Mouse (Mus musculus) common myeloid progenitor, adult 5-6 weeks (primary cell): ENCODE measurements at regions not wholly inside any gene's neighbourhood (a gene's known extent, or its start where the extent isn't known, plus 50 kb on each side); places are given as distances from the start of the nearest gene placed in this dataset.
"Not testable (repeated sequence)": the region's sequence is repeated elsewhere in the genome, so short reads cannot be mapped to it uniquely, and the experiment has no call there.

ENCODE experiments used
- ATAC-seq: replicated peaks from 2 replicates; pipeline ENCODE4 v1.8.0; 2016; ENCODE audit warnings: low read depth, mild to moderate bottlenecking, moderate TSS enrichment, inconsistent platforms; ENCODE audit not compliant: poor library complexity, severe bottlenecking

DNA sequence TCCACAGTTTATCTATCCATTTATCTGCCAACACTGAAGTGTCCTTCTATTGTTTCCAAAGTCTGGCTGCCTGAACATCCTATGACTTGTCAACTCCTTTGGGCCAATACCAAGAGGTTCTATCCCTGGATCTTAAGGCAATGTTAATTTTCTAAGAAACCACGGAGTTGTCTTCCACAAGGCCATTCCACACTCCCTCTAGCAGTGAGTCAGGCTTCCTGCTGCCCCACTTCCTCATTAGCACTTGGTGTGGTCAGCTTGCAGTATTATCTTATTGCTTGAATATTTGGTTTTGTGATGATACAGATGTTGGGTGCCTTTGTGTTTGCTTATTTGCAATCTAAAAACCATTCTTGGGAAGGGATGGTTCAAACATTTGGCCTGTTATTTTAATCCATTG lies 87.5 kb upstream of the Ppp2r2d start:
- 0 out of 2 replicates have a peak, but pooled peaks have one; percentile 56 for ATAC-seq

DNA sequence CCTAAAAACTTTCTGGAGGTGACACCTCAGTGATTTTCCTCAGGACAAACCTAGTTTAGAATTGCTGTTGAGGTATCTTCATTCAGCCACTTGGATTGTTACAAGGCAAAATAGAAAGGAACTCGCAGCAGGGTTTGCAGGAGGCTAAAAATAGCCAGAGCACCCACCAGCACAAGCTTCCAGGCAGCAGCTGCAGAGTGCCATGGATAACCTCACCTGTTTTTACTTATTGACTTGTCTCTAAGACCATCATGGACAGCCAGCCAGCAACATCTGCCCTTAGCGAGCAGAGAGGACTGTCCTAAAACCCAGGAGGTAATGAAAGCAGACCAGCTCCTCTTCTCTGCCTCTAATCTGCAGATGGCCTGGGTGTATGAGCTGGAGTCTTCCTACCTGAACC lies 97.4 kb upstream of the Ppp2r2d start:
- ATAC-seq = no peak

DNA sequence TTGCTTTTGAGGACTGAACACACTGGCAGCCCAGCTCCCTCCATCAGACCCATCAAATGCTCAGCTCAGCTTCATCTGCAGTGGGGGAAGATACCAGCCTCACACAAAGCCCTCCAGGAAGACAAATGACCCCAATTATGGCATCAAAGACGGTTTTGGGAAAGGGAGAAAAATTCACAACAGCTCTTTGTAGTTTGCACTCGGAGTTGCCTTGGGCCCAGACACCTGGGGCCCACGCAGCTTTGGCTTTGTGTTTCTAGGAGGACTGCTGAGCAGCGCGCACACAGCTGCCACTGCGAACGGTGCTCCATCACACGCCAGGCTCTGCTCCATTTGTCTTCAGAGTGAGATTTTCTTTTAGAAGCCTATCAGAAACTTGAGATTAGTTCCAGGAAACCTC lies 99.3 kb upstream of the Ppp2r2d start:
- ATAC-seq = no peak

DNA sequence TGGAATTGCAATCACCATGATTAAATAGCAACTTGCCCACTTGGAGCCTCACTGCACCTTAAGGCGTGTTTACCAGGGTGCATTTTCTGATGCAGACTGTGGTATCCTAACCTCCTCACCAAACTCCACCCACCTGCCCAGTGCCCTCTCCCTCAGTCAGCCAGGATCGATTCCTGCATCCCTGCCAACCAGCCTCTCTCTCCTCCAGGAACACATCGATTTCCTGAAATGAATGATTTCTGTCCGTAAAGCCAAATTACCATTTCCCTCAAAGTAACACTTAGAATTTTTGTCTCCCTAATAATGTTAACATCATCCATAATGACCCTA lies 103.4 kb upstream of the Ppp2r2d start:
- no peak for ATAC-seq

DNA sequence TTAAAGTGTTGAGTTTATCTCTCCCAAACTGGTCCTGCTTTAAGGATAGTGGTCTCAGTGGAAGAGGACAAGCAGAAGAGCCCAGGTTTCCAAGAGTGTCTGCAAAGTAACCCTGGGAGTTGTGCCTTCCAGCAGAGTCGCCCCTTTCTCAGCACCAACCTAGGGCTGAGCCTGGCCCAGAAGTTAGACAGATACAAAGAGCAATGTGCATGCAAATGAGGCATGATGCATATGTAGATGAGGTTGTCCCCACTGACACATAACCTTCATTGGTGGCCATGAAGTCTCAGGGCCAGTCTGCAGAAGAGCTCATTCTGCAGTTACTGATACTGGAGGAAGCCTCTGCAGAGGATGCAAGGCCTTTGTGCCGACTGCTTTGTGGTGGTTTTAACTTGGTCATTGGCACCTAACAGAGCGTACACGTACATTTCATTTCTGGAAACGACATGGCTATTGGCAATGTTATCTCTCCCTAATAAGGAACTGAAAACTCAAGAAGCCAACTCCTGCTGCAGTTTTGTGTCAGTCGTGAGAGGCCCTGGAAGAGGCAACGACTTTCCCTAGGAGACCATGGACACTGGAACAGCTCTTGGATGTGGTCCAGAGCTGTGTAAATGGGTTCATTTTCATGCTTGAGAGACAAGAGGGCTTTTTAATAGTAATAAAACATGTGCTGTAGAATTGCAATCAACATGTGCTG lies 103.9 kb upstream of the Ppp2r2d start:
- ATAC-seq = no peak

DNA sequence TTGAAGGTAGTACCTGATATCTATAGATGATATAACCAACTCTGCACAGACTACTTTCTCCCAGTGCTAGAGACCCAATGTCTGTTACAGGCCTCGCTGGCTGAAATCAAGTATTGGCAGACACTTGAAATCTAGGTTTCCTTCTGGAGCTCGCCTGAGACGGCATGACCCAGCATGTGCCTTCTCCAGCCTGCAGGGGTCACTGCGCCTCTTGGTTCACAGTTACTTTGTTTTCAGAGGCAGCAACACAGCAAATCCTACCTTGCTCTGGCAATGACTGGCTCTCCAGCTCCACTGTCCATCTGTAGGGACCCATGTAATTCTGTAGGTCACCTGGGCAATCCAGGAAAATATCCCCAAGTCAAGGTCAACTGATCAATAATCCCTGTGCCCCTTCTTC lies 111.6 kb upstream of the Ppp2r2d start:
- ATAC-seq = peak; percentile 76; the same call in 1 of the 2 replicates

DNA sequence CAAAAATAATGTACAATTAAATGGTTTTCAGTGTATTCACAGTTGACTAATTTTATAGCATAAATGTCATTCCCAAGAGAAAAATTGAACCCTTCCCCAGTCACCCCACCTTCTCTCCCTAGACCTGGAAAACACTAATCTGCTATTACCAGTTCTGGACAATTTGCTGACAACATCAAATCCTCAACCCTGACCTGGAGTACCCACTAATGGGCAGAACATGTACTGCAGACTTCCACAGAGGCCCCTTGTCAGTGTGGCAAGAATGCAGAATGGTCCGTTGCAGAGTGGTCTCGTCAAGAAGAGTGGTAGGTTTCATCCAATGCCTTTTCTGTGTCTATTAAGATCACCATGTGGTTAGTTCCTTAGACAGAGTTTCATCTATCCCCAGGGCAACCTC lies 121.0 kb upstream of the Ppp2r2d start:
- ATAC-seq = no peak

DNA sequence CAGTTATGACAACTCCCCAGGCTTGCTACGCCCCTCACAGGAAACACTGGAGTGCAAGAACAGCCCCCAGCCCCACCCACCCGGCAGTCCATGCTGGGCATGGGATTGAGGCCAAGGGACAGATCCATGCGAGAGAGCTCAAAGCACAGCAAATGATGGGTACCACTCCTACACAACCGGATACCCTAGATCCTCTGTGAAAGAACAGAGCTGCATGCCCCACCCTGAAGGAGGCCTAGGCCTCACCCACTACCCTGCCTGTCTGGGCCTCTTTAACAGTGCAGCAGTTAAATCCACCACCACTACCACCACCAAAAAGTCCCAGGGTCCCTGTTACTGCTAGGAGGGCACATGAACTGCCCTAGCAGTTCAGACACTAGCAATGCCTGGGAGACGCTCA lies 126.3 kb upstream of the Ppp2r2d start:
- ATAC-seq = no peak

DNA sequence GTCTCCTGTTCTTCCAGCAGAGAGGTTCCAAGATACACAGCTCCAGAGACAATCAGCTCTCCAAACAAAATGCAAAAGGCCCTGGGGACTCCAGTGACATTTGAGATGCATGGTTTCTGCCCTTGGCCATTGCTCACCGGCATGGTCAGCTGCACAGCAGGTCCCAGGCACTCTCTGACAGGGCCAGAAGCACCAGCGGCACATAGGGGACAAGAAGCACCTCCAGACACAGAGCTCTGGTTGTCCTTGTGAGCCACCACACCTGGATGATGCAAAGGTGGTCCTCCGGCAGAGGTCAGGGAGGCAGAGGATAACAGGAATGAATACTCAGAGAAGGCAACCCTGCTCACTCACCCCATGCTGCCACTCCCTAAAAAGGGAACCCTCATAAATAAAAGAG lies 126.8 kb upstream of the Ppp2r2d start:
- no peak for ATAC-seq

DNA sequence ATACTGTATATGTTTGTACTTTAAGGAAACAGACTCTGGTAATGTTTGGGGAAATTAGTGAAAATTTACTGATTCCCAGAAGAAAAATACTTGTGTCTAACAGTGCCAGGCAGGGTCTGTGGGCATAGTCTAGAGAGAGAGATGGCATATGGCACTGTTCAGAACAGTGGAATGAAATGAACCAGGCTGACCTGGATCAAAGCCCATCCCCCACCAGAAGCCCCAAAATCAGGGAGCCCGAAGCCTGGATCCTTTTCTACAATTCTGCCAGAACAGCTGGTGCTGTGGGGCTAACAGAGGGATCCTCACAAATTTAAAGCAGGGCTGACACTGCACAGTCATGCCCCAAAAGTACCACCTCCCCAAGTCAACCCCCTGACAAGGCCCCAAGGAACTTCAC lies 131.1 kb upstream of the Ppp2r2d start:
- ATAC-seq = no peak

DNA sequence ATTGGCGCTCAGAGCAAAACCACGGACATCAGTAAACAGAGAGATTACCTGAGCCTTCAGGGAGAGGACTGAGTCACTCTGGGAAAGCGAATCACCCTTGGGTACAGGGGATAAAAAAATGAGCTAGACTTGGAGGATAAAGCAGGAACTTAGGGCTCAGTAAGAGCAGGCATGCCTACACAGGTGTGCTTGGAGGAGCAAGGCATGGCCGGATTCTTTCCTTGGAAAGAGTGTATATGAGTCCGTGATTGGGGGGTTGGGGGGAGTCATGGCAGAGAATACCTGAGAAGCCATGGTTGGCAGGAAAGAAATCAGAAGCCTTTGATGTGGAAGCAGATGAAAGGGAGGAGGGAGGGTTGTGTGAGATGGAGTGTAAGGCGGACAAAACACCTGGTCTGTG lies 137.5 kb upstream of the Ppp2r2d start:
- ATAC-seq = no peak

DNA sequence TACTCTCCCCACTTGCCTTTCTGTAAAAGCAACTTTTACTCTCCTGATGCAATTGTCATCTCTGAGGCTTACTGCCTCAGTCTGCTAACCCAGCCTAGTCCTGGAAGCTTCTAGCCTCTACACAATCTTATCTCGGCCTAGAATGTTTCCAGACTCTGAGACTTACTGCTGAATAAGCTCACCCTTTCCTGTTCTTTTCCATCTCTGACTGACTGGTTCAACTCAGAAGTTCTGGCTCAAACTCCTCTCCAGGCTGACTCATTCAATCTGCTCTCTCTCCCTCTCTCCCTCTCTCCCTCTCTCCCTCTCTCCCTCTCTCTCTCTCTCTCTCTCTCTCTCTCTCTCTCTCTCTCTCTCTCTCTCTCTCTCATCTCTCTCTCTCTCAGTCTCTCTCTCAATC lies 146.3 kb upstream of the Ppp2r2d start:
- ATAC-seq = not testable (repeated sequence)

DNA sequence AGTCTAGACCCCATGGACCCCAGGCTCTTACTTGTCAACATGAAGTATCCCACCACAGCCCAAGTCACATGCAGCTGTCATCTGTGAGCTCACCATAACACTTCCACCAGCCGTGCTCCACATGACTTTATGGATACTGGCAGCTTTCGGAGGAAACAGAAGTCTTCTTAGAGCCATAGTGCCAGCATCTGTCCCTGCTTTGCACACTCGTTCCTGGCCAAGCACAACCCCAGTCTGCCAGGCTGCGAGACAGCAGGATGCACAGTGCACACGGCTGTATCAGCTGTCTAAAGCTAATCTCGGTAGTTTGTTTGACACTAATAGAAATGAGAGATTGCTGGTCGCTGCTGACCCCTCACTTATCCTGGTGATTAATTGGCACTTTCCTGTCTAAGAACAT lies 163.7 kb upstream of the Ppp2r2d start:
- no peak for ATAC-seq

DNA sequence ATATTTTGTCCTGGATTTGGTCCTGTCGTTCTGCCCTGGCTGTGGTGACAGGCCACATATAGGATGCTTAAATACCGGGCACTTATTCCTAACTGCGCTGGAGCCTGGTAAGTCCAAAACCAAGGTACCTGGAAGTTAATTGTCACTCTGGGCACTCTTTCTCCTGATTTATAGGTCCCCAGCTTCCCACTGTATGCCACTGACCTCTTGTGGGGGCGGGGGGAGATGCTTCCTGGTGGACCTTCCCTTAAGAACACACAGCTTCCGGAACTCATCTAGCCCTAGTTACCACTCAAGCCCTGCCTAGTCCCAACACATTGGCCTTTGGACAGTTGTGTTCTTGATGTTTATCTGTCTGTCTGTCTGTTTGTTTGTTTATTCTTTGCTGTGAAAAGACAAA lies 165.3 kb upstream of the Ppp2r2d start:
- ATAC-seq = no peak

DNA sequence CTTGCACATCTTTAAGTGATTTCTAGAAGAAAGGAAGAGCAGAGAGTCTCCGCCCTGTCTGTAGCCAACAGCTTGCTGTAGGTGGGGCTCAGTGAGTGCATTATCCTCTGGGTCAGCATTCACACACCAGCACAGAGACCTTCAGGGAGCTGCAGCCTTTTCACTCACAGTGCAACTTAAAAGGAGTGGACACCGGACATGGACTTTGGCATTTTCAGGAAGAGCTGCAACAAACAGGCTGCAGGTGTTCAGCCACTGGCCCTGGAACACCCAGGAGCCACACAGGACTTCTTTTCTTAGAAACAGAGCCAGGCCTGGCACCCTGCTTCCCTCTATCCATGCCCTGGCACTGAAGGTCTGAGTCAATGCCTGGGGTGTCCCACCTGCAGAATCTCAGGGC lies 166.3 kb upstream of the Ppp2r2d start:
- no peak for ATAC-seq

DNA sequence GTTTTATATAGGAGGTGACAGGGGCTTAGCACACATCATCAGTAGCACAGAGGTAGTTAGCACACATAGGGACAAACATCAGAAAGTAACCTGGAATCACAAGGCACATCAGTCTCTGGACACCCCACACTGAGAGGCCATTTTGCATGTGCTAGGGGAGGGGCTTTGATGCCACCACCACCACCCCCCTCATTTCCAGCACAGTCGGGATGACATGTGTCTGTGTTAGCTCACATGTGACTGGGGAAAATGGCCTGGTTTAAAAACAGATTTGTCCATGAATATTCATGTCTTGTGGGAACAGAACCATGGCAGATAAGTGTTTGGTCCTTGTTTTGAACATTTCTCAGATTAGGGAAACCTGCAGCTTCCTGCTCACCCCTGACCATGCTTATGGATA lies 172.9 kb upstream of the Ppp2r2d start:
- no peak for ATAC-seq

DNA sequence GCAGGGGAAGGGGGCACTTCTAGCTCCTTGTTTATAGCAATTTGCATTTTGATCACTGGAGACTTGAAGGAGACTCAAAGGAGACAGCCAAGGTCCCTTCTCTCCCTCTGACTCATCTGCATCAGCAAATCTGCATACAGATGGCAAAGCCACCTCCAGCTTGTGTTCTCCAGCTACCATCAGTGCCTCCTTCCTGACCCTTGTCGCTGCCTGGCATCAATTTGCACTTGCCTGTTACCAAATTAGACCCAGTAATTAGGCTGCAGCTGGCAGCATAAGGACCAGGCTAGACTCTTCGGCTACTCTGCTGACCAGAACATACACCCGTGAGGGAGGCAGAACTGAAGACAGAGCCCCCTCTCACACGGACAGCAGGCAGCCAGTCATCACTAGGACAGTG lies 177.5 kb upstream of the Ppp2r2d start:
- no peak for ATAC-seq

DNA sequence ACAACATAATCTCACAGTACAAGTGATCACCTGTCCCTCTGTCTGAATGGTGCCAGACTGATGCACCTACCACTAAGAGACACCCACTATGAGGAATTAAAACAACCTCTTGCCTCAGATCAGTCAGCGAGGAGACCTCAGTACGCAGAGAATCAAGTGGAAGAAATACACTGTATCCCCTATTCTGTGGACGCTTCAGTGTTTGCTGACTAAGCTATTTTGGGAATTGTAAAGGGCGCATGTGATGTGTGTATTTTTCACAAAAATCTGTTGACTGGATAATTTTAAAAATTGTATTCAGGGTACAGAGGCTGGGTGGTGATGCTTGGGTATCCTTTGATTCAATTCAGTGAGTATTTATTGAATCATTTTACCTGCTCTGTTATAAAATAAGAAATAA lies 185.8 kb upstream of the Ppp2r2d start:
- no peak for ATAC-seq

DNA sequence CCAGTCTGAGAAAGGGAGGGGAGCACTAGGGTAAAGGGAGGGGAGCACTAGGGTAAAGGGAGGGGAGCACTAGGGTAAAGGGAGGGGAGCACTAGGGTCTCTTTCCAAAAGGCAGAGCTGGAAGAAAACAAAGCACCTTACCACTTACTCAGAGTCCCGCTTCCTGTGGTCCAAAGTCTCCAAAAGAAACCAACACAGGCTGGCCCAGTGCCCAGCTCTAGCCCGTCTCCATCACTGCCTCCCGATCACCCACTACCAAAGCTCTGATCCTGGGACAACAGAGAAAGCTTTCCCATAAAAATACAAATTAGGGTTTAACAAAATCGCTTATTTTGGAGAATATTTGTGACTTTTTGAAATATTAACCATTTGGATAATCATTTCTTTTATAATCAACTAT lies 188.4 kb upstream of the Ppp2r2d start:
- ATAC-seq = no peak

DNA sequence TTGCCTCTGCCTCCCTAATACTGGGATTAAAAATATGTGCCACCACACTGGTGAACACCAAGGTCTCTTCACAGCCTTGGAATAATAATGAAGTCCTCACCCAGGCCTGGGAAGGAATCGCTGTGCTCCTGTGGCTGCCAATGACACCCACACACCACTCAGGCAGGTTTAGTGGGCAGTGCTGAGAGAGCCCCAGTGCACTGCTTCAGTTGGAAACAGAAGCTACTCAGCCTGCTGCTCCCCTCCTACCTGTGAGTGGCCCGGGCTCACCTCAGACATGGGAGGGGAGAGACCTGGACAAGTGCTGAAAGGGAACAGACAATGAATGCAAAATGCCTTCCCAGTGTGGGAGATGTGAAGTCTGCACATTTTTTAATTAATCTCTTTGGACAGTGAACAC lies 188.8 kb upstream of the Ppp2r2d start:
- ATAC-seq = no peak

DNA sequence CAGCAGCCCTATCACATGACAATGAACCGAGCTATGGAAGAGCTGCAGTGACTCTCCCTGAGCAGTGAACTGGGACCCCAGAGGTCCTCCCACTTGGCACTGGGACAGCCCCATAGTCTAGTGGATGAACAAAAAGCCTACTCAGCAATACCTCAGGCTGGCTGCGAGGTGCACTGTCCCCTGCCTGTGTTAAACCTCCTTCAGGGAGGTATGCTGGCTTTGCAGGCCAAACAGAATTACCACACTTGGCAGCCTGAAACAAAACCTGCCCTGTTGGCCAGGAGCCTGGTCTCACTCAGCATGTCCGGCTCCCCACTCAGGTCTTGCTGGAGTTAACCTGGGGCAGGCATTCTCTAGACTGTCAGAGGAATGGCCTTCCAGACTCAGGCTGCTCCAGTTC lies 189.9 kb upstream of the Ppp2r2d start:
- no peak for ATAC-seq

DNA sequence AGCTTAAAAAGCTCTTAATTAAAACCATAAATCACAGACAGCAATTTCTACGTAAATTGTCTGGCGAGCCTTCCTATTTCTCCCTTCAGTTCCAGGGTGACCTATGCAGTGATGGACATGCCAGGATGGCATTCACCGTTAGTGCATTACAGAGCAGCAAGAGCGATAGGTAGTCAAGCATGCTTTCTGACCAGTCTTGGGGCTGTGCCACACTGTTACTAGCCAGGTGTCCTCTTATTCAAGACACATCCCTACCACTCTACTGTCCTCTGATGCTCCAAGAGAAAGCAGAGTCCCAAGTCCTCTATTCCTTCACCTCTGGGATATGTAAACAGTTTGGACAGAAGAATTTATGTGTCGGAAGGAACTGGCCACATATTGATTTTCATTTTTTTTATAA lies 194.9 kb upstream of the Ppp2r2d start:
- no peak for ATAC-seq

DNA sequence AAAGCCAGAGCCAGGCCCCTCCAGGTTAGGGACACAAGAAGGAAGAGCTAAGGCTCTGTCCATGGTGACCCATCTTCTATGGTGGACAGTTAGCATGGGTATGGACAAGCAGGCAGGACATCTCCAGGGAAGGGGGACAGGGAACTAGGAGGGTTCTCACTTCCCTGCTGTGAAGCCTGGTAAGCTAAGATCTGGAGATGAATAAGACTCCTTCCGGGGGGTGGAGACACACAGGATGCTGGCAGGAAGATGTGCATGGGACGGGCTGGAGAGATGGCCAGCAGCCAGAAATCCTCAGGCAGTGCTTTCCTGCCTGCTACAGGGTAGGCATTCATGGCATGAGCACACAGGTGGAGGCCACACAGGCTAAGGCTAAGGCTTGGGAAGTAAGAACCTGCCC lies 198.2 kb upstream of the Ppp2r2d start:
- no peak for ATAC-seq
